Mouse (Mus musculus) bone marrow, adult 2 months (tissue): ENCODE measurements around the gene Dnajc16.

Source experiments
- CTCF ChIP-seq: fragments of 200-500 bp; IDR thresholded peaks from 2 replicates; pipeline ENCODE4 v1.5.1; 2011; ENCODE audit warnings: low read length, control low read depth; ENCODE audit not compliant: control insufficient read depth, insufficient read depth
- POLR2A ChIP-seq: fragments of 200-500 bp; IDR thresholded peaks from 2 replicates; pipeline ENCODE4 v1.6.1; 2011; ENCODE audit warnings: low read depth, mild to moderate bottlenecking, control low read depth, low read length, borderline replicate concordance; ENCODE audit not compliant: control insufficient read depth

DNA sequence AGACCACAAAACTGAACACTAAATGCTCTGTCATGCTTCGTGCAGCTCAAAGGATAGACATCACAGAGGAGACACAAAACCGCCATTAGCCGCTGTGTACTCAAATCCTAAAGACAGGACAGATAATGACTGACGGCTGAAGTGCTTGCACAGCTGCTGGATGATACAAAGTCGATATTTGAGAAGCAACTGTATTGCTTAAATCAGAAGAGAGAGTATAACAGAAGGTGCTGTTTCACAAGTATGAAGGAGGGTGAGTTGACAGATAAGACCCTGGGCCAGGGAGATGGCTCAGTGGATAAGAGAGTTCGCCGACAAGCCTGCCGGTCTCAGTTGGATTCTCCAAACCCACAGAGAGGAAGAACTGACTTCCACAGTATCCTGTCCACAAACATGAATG lies 18.9 kb downstream of the Dnajc16 start:
- TF ChIP-seq CTCF (no peak), POLR2A (no peak)
